Mouse (Mus musculus) heart, postnatal 36 days (tissue): ENCODE data around the gene Rabgap1l. TPM values are rescaled to one million over a fixed set of nuclear protein-coding genes. Genes with fewer than 3 reads are reported as not detected.

Experiments used
- DNase-seq, 2 experiments: peaks; one replicate each; pipeline ENCODE4 v3.0.0; 2021 to 2022
- intact Hi-C: fragments of 180-260 bp; cut with DNase I; formaldehyde crosslinking; loops from one replicate; pipeline ENCODE4 v1.15.1; 2025
- total RNA-seq, 2 experiments: library from RNA; stranded (reverse); gene quantifications; 2 replicates each; pipeline ENCODE4 v1.2.3; 2021

The Rabgap1l gene
- total RNA-seq, 2 experiments from 2014 or later: 80.3 to 83.6 TPM

- intact Hi-C loops: no loop called here
These were observed 530.6 kb downstream of the Rabgap1l start for GRCm38 (mm10) chr1:160262415-160262814.

GRCm38 (mm10) chr1:160261849-160262248 is 531.2 kb downstream of the Rabgap1l start:
- intact Hi-C loops: no loop called here
- no peak for DNase-seq

More at GRCm38 (mm10) chr1:160262415-160262814, 530.6 kb downstream of the Rabgap1l start:
- no peak for DNase-seq

- no peak for DNase-seq
- intact Hi-C loops: no loop called here
These were observed 532.4 kb downstream of the Rabgap1l start for GRCm38 (mm10) chr1:160260605-160261004.

GRCm38 (mm10) chr1:160259884-160260283 is 533.1 kb downstream of the Rabgap1l start:
- no peak for DNase-seq
- intact Hi-C loops: no loop called here

- intact Hi-C loops: no loop called here
- DNase-seq: no peak
These were observed 539.9 kb downstream of the Rabgap1l start for GRCm38 (mm10) chr1:160253108-160253507.

- intact Hi-C loops: no loop called here
These were observed 541.5 kb downstream of the Rabgap1l start for GRCm38 (mm10) chr1:160251388-160252007.

GRCm38 (mm10) chr1:160250782-160251181 is 542.2 kb downstream of the Rabgap1l start:
- intact Hi-C loops: no loop called here
- no peak for DNase-seq

More at GRCm38 (mm10) chr1:160251388-160252007, 541.5 kb downstream of the Rabgap1l start:
- DNase-seq: no peak

GRCm38 (mm10) chr1:160249786-160250185 is 543.2 kb downstream of the Rabgap1l start:
- no peak for DNase-seq
- intact Hi-C loops: no loop called here

GRCm38 (mm10) chr1:160247473-160247872 is 545.5 kb downstream of the Rabgap1l start:
- no peak for DNase-seq
- intact Hi-C loops: no loop called here

GRCm38 (mm10) chr1:160246844-160247243 is 546.2 kb downstream of the Rabgap1l start:
- no peak for DNase-seq
- intact Hi-C loops: no loop called here

- no peak for DNase-seq
- intact Hi-C loops: no loop called here
These were observed 547.1 kb downstream of the Rabgap1l start for GRCm38 (mm10) chr1:160245954-160246353.

- DNase-seq: no peak
- intact Hi-C loops: no loop called here
These were observed 548.3 kb downstream of the Rabgap1l start for GRCm38 (mm10) chr1:160244689-160245088.

GRCm38 (mm10) chr1:160240091-160240490 is 552.9 kb downstream of the Rabgap1l start:
- DNase-seq: no peak
- intact Hi-C loops: no loop called here

GRCm38 (mm10) chr1:160238852-160239443 is 554.1 kb downstream of the Rabgap1l start:
- DNase-seq: no peak
- intact Hi-C loops: no loop called here

GRCm38 (mm10) chr1:160237981-160238380 is 555.0 kb downstream of the Rabgap1l start:
- DNase-seq: no peak
- intact Hi-C loops: no loop called here

GRCm38 (mm10) chr1:160233921-160234320 is 559.1 kb downstream of the Rabgap1l start:
- no peak for DNase-seq
- intact Hi-C loops: no loop called here

- no peak for DNase-seq
- intact Hi-C loops: no loop called here
These were observed 560.9 kb downstream of the Rabgap1l start for GRCm38 (mm10) chr1:160232113-160232512.

GRCm38 (mm10) chr1:160231013-160231412 is 562.0 kb downstream of the Rabgap1l start:
- DNase-seq: no peak
- intact Hi-C loops: loop anchor here (1.0 to 2.0 kb wide), 2 partner anchors 146 to 478 kb away; no protein-coding TSS in a partner anchor

- intact Hi-C loops: no loop called here
- no peak for DNase-seq
These were observed 565.2 kb downstream of the Rabgap1l start for GRCm38 (mm10) chr1:160227850-160228249.

- intact Hi-C loops: no loop called here
- no peak for DNase-seq
These were observed 565.8 kb downstream of the Rabgap1l start for GRCm38 (mm10) chr1:160227196-160227595.

- intact Hi-C loops: no loop called here
These were observed 568.9 kb downstream of the Rabgap1l start for GRCm38 (mm10) chr1:160224093-160224492.

GRCm38 (mm10) chr1:160217898-160218297 is 575.1 kb downstream of the Rabgap1l start:
- intact Hi-C loops: no loop called here
- DNase-seq: no peak

More at GRCm38 (mm10) chr1:160224093-160224492, 568.9 kb downstream of the Rabgap1l start:
- DNase-seq: no peak
